Mouse (Mus musculus) hematopoietic stem cell, adult 5-6 weeks (primary cell): ENCODE results near the gene Glb1l. TPM values are rescaled to one million over a fixed set of nuclear protein-coding genes. Genes with fewer than 3 reads are reported as not detected.

Experiments
- ATAC-seq, 2 experiments: fragments of 125-278 bp in 1 of 2; replicated peaks in 1 of 2; 2 replicates each; pipeline ENCODE4 v1.8.0; 2016 to 2017; ENCODE audit warnings: inconsistent platforms in 2 of 2, mild to moderate bottlenecking in 2 of 2, moderate number of reproducible peaks in 2 of 2, low read depth in 1 of 2, moderate TSS enrichment in 1 of 2; ENCODE audit not compliant: low FRiP score in 2 of 2, poor library complexity in 2 of 2, severe bottlenecking in 2 of 2, insufficient read depth in 1 of 2, low TSS enrichment in 1 of 2
- total RNA-seq: library from RNA; stranded (forward); fragments of 172-1452, 232-1000 nt; gene quantifications from 2 replicates; pipeline ENCODE4 v1.2.3, GENCODE M21; 2017

Glb1l gene
- total RNA-seq = 13.3 and 23.6 TPM in 2 replicates

DNA sequence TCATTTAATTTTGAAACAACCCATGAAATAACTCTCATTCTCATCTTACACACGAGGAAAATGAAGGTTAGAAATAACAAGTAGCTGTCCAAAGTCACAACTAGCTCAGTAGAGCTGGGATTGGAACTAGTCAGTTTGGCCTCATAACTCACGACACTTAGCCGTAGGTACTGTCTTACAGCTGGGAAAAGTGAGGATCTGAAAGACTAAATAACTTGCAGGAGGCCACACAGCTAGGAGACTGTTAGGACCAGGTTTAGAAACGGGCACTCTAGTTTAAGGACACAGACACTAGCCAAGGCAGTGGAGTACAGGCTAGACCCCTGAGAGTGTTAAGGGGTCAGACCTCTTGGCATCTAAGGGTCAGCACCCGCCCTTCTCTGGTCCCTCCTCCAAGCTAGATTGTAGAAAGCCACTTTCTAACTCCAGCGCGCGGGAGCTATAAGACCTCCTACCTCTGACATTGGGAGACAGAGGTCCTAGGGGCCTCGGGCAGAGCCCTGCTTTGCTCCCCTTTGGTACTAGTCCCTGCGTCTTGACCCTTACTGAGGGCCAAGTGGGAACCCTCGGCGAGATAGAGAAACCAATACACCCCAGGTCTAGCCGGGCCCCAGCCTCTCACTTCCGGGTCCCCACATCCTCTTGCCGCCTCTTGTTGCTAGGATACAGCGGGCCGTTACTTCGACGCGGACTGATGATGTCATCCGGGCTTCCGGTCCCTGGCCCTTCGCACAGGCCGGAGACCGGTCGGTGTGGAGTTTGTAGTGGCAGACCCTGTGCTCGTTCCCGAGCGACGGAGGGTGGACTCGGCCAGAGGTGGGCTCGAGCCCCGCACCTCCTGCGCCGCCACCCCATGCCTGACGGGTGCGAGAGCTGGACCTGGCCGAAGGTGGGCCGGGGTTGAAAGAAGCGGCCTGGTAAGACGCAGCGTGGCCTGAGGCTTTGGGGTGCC is at the start of gene Glb1l, which contains the start of gene Stk16:
Gene Glb1l (minus strand): TSS at position 678 of the 952 bp plus-strand sequence.
Gene Stk16 (plus strand): TSS at position 703 of the 952 bp plus-strand sequence.
- ATAC-seq = peak; percentile 69 to 72

- ATAC-seq = no peak
Measured at GRCm38 (mm10) chr1:75255516-75256046, 45.0 kb upstream of the Glb1l start.

DNA sequence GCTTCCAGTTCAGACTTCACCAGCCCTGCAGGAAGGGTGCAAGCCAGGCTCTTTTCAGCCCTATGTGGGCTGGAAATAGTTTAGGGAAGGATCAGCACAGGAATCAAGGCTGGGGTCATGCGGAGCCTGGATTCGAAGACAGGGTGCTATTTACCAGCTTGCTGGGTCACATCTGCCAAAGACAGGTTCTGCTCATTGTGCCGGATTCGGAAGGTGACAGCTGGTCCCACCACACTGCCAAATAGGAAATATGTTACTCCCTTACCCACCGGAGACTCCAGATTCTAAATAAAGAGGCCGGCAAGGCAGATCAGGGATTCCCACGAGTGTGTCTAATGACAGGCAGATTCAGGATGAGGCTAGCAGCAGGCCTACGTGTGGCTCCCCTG is 44.0 kb upstream of the Glb1l start:
- ATAC-seq = no peak

GRCm38 (mm10) chr1:75253849-75254624 is 43.4 kb upstream of the Glb1l start:
- peak; percentile 53 to 65 for ATAC-seq

GRCm38 (mm10) chr1:75253029-75253428 is 42.4 kb upstream of the Glb1l start:
- no peak for ATAC-seq

GRCm38 (mm10) chr1:75252308-75252707 is 41.7 kb upstream of the Glb1l start:
- no peak for ATAC-seq

GRCm38 (mm10) chr1:75251112-75251970 is 40.7 kb upstream of the Glb1l start:
- ATAC-seq = peak; percentile 81 to 86

DNA sequence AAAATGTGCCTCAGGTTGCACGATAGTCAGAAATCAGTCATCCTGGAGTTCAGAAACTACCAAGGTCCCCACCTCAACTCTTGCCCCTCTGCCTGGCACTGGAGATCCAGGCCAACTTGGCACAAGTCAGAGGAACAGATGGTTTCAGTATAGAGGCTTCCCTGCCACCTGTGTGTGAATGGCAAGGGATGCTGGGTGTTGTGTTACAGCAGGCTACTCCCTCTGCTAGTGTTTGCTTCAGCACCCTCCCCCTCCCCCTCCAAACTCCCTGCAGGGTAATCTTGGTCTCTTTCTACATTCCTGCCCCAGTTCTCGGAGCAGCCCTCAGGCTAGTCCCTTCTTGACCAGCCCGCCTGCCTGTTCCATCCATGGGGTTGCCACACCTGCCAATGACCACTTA is 39.9 kb upstream of the Glb1l start:
- no peak for ATAC-seq

DNA sequence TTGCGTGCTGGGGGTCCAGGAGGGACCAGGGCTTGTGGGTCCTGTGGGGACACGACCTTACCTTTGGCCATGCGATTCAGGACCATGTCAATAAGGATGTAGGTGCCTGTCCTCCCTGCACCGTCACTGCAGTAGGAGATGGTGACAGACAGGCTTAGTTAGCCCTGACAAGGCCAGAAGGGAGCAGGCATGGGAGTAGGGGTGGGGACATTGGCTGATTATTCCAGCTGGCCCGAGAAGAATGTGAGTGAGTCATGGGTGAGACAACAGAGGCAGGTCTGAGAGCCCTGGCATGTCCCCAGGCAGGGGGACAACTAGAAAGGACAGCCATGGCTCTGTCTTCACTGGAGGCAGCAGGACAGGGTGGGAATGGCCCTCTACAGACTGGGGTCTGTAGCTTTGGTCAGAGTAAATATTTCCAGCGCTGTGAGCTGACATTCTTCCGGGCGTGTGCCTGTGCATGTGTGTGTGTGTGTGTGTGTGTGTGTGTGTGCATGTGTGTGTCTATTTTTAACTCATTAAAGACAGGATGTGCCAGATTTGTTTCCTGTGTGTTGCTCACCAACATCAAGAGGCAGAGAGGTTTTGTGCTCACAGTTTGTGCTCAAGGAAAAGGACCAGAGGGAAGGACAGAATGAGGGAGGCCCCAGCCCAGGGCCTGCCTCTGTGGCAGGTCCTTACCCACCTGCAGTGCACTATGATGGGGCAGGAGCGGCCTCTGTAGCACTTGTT is 37.6 kb upstream of the Glb1l start:
- ATAC-seq = no peak

- no peak for ATAC-seq
Measured at GRCm38 (mm10) chr1:75247071-75247930, 36.7 kb upstream of the Glb1l start.

- ATAC-seq = peak; percentile 68 to 69
Measured at GRCm38 (mm10) chr1:75244836-75245235, 34.2 kb upstream of the Glb1l start.

- ATAC-seq = no peak
Measured at GRCm38 (mm10) chr1:75244175-75244826, 33.7 kb upstream of the Glb1l start.

DNA sequence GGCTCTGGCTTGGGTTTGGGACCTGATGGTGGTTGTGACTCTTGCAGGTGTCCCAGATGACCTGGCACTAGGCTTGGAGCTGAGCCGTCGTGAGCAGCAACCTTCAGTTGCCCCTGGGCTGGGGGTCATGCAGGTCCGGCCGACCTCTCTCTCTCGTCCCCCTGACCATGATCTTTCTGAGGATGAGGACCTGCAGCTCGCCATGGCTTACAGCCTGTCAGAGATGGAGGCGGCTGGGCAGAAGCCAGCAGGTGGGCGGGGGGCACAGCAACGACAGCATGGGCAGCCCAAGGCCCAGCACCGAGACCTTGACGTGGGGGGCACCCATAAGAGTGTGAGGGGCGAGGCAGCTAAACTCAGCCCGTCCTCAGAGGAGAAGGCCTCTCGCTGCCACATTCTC is 32.8 kb upstream of the Glb1l start:
- ATAC-seq = no peak

GRCm38 (mm10) chr1:75239591-75239990 is 29.0 kb upstream of the Glb1l start:
- no peak for ATAC-seq
